Mouse (Mus musculus) left cerebral cortex, postnatal 10 days (tissue): ENCODE results near the gene Gbgt1. TPM values are rescaled to one million over a fixed set of nuclear protein-coding genes. Genes with fewer than 3 reads are reported as not detected.
"Not testable (repeated sequence)": the region's sequence is repeated elsewhere in the genome, so short reads cannot be mapped to it uniquely, and the experiment has no call there.

Experiments
- DNase-seq, 2 experiments: peaks; one replicate each; pipeline ENCODE4 v3.0.0; 2021 to 2022; ENCODE audit warnings: low spot score in 2 of 2, mixed read lengths in 1 of 2; ENCODE audit errors: extremely low spot score in 1 of 2
- intact Hi-C: fragments of 180-260 bp; cut with DNase I; formaldehyde crosslinking; loops from one replicate; pipeline ENCODE4 v1.15.1; 2025
- total RNA-seq, 2 experiments: library from RNA; stranded (reverse); gene quantifications; 2 replicates each; pipeline ENCODE4 v1.2.3; 2021

The Gbgt1 gene
- total RNA-seq, 2 experiments from 2014 or later: 2.4 to 2.7 TPM

- intact Hi-C loops: no loop called here
- DNase-seq: no peak
These were observed 693 bp upstream of the Gbgt1 start for GRCm38 (mm10) chr2:28495801-28496595.

DNA sequence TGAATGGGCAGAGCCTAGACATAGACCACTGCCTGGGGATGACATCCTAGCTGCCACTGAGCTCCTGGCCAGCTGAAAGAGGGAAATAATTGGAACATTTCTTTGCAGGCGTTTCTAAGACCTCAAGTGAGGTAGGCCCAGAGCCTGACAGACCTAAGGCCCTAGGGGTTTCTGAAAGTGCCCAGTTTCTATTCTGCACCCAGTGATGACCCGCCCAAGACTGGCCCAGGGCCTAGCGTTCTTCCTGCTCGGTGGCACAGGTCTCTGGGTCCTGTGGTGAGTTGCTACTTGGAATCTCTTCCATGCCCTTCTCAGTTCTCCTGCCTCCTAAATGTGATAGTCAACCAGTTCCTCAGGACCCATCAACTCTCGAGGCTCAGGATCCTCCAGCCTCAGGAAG lies 870 bp downstream of the Gbgt1 start:
- intact Hi-C loops: no loop called here
- DNase-seq: no peak

- no peak for DNase-seq
- intact Hi-C loops: no loop called here
These were observed 1.7 kb downstream of the Gbgt1 start for GRCm38 (mm10) chr2:28498431-28498830.

- intact Hi-C loops: no loop called here
- DNase-seq: peak in 1 of 2 experiments; percentile 22
These were observed 6.3 kb downstream of the Gbgt1 start for GRCm38 (mm10) chr2:28502987-28503386.

- peak in 1 of 2 experiments; percentile 9 for DNase-seq
- intact Hi-C loops: no loop called here
These were observed 8.0 kb downstream of the Gbgt1 start for GRCm38 (mm10) chr2:28504676-28505075.

GRCm38 (mm10) chr2:28505795-28506194 lies 9.1 kb downstream of the Gbgt1 start, which contains the start of gene Gm10134:
Gm10134 (plus strand) TSS chr2:28506095.
- intact Hi-C loops: no loop called here
- peak in 1 of 2 experiments; percentile 8 for DNase-seq

DNA sequence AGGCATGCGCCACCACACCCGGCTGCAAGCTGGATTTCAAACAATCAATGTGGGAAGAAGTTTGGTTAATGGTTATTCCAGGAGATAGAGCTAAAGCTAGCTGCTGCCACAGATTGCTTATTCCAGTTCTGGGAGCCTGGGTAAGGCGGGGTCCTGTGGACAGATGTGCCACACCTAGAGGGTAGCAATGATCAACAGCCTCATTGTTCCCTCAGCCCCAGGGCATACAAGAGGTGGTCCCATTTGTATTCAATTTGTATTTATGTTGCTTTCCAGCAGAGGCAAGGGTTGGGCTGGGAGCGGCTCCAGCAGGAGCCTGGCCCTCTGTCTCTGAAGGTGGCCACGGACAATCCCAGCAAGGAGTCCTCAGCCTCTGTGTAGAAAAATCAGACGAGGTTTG lies 9.6 kb downstream of the Gbgt1 start:
- peak in 1 of 2 experiments; percentile 9 for DNase-seq
- intact Hi-C loops: no loop called here

DNA sequence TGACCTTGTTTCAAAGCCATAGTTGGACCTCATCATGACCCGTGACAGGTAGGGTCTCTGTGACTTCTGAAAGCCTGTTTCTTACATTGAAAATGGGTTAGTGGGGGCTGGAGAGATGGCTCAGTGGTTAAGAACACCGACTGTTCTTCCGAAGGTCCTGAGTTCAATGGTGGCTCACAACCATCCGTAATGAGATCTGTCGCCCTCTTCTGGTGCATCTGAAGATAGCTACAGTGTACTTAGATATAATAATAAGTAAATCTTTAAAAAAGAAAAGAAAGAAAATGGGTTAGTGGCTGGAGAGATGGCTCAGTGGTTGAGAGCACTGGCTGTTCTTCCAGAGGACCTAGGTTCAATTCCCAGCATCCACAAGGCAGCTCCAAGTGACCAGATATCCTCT lies 14.9 kb downstream of the Gbgt1 start:
- intact Hi-C loops: not testable (repeated sequence)
- DNase-seq: peak in 1 of 2 experiments; percentile 12

DNA sequence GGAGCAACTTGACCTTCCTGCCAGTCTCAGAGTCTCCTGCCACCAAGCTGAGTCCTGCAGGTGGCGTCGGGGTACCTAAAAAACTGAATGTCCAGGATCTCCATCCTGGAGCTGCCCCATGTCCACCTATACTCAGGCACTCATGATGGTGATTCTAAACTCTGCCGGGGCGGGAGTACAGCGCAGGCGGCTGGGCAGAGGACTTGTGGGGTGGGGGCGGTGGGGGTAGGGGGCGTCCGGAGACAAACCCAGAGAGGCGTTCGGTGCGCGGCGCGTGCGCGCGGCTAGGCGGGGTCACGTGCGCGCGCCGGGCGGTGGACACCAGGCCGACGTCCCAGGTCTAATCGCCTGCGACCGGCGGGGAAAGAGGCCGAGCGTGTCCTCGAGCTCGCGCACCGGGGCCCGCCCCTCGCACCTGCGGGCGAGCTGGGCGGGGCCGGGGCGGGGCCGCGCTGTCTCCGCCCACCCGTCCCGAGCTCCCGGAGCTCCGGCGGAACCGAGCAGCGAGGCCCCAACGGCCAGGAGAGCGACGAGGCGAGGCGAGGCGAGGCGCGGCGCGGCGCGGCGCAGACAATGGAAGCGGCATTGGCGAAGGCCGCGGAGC lies 16.2 kb downstream of the Gbgt1 start, which contains the start of gene Ralgds:
Gene Ralgds, plus strand, starts transcription at position 328 of the 604 bp plus-strand sequence.
- intact Hi-C loops: no loop called here
- peak in 1 of 2 experiments; percentile 75 for DNase-seq

- DNase-seq: peak in 1 of 2 experiments; percentile 65
- intact Hi-C loops: loop anchor here (2.0 kb wide), 2 partner anchors 33 to 71 kb away; no protein-coding TSS in a partner anchor
These were observed 17.0 kb downstream of the Gbgt1 start for GRCm38 (mm10) chr2:28513431-28514370.

GRCm38 (mm10) chr2:28514489-28514888 lies 17.8 kb downstream of the Gbgt1 start:
- intact Hi-C loops: loop anchor here (2.0 kb wide), 2 partner anchors 32 to 70 kb away; no protein-coding TSS in a partner anchor

DNA sequence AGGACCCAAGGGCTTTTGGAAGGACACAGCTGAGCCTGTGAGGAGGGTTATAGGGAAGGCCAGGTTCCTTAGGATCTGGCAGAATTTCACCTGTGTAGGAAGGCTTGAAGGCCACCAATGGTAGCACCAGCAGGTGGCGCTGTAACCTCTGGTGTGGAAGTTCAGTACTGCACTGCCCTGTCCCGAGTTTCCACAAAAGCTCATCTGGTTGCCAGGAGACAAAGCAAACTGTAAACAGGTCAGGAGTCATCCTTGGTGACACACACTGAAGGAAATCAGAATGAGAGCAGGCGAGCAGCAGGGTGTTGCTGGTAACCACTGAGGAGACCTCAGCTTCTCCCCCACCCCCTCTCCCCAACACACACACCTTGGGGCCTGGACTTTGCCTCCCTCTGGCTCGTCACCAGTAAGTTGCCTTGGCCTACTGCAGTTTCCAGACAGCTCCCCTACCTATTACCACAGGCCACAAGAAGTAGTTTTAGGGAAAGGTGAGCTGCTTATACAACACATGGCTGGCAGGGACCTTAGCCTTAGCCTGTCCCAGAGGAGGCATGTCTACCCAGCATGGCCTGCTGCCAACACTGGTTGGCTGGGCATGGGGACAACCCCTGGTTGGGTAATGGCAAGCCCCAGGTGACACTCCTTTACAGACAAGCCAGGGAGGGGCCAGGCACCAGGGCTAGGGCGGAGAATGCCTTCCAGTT lies 20.7 kb downstream of the Gbgt1 start:
- DNase-seq: peak in 1 of 2 experiments; percentile 87
- intact Hi-C loops: no loop called here

More at GRCm38 (mm10) chr2:28514489-28514888, 17.8 kb downstream of the Gbgt1 start:
- peak; percentile 78 to 89 for DNase-seq

DNA sequence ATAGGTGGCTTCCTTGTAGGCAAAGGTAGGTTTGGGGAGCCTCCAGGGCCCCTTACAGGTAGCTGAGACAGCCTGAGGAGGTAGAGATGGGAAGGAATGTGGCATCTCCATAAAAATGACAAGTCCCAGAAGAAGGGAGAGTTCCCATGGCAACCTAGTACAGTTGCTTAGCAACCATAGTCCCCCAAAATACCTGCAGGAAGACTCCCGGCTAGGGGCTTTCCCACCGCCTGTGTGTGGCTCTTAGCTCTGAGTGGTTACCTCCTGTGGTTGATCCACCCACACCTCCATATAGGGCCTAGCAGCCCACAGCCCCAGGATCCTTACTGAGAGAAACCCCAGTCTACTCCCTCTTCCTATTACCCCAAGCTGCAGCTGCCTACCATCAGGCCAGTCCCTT lies 21.5 kb downstream of the Gbgt1 start:
- peak; percentile 59 to 83 for DNase-seq
- intact Hi-C loops: no loop called here

DNA sequence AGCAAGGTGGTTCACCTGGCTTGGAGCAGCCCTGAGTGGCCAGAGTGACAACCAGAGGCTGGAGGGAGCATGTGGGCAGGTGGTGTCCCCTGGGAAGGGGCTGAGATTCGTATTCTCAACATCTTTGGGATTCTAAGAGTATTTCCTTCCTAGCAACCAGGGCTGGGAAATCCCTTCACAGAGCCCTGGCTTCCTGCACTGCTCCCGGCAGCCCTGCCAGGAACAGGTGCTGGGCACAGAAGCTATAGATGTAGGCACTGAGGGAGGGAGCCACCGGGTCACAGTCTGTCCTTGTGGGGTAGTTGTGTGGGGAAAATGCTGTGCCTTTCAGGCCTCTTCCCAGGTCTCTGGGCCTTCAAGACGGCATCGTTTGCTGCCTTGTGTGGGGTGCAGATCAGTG lies 23.9 kb downstream of the Gbgt1 start:
- intact Hi-C loops: no loop called here
- peak in 1 of 2 experiments; percentile 27 for DNase-seq

DNA sequence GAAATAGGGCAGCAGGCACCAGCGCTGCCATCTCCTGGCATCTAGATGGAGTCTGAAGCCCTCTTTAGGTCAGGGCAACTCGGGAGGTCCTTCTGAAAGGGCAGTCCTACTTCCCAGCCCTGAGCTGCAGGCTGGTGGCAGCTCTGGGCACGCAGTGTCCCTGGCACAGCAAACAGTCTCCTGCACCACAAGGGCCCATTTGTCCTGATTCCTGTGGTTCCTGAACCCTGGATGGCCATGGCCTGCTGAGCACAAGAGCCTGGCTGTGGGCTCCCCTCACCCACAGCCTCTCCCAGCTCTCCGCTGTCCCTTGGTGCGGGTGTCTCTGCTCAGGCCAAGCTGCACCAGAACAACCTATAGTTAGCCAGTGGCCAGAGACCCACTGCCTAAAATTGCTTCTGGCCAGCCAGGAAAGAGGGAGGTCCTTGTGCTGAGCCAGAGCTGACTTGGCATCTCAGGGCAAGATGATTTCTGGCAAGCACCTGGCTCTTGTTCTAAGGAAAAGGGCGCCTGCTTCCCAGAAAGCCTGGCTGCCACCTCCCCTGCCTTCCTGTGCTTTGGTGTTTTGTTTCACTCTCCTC lies 25.0 kb downstream of the Gbgt1 start:
- intact Hi-C loops: no loop called here

GRCm38 (mm10) chr2:28522166-28522565 lies 25.5 kb downstream of the Gbgt1 start:
- intact Hi-C loops: no loop called here
- no peak for DNase-seq

More for the DNA sequence above, 25.0 kb downstream of the Gbgt1 start:
- DNase-seq: peak; percentile 53 to 76

GRCm38 (mm10) chr2:28523643-28524117 lies 27.0 kb downstream of the Gbgt1 start:
- intact Hi-C loops: no loop called here
- DNase-seq: peak; percentile 86 to 91

- no peak for DNase-seq
- intact Hi-C loops: no loop called here
These were observed 27.7 kb downstream of the Gbgt1 start for GRCm38 (mm10) chr2:28524406-28524805.
